Mouse (Mus musculus): ENCODE results near the gene Vps13a. TPM values are rescaled to one million over a fixed set of nuclear protein-coding genes. Genes with fewer than 3 reads are reported as not detected.

Vps13a gene
- polyA plus RNA-seq, 1 experiment from 2014 or later: 7.9 TPM

DNA sequence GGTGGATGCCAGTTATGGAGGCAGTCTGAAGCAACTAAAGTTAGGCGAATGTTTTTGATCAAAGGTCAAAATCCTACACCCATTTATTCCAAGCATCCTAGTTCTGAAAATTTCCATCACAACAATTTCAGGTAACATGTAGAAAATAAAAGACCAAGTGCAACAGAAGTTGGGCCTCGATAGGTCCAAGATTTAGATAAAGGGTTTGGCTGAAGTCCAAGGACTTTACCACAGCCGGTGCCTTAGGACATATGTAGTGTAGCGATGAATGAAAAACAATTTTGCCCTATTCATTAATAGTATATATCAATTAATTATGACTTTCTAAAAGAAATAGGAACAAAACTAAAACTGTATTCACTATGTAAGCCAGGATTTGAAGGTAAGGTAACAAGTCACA, 157.6 kb downstream of the Vps13a start:
- H3K4me3 ChIP-seq (replicated peaks): no peak overlapping the region
- H3K4me2 ChIP-seq: no peak overlapping the region
- H3K36me3 ChIP-seq: no peaks in the 10 kb centered on the region
- H3K27ac ChIP-seq: no peak overlapping the region
- H3K9ac ChIP-seq (replicated peaks): no peak overlapping the region
- H3K9me3 ChIP-seq: no peaks in the 10 kb centered on the region
- H3K27me3 ChIP-seq: no peaks in the 10 kb centered on the region
- ATAC-seq (ENCODE audit: insufficient number of reproducible peaks, insufficient read depth, low FRiP score, low TSS enrichment, low read depth): no peak
- H3K4me1 ChIP-seq (replicated peaks): no peaks in the 10 kb centered on the region; the same call in 1 of the 2 replicates
- 90% methylated on average over 4 of the region's 4 CpGs for WGBS

DNA sequence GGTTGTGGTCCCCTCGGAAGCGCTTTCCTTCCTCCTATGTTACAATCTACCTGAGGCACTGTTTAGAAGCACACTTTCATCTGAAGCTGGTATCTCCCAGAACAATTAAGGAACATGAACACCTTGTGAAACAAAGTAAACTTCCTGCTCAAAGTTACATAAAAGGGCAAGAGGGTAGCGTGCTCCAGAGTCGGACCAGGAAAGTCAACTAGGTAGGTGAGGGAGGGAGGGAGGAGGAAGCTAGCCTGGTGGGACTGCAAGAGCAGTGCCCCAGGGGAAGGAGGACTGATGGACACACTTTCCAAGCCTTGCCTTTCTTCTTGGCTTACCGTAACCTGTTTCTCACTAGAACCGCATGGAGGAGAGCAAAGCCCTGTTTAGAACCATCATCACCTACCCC, 173.1 kb downstream of the Vps13a start:
- Histone ChIP-seq H3K9ac (replicated peaks) (no peak overlapping the region), H3K9me3 (no peaks in the 10 kb centered on the region), H3K27ac (no peak overlapping the region), H3K4me1 (replicated peaks) (no peaks in the 10 kb centered on the region), H3K4me3 (replicated peaks) (no peak overlapping the region), H3K27me3 (no peaks in the 10 kb centered on the region), H3K4me2 (no peak overlapping the region), H3K36me3 (no peaks in the 10 kb centered on the region)
- no peak for ATAC-seq (ENCODE audit: insufficient number of reproducible peaks, insufficient read depth, low FRiP score, low TSS enrichment, low read depth)
- WGBS: 84% methylated on average over 6 of the region's 6 CpGs

DNA sequence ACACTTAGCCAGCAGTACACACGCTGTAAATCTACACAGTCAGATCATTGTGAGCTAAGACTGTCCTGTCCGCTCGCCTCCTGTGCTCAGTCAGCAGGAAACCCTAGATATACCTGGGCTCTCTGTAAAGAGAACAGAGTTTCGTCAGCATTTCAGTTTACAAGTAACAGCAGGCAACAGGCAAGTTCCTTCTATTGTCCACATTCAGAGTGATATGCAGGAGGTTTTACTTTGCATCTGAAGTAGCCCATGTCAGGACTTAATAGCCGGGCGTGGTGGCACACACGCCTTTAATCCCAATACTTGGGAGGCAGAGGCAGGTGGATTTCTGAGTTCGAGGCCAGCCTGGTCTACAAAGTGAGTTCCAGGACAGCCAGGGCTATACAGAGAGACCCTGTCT, 178.7 kb downstream of the Vps13a start:
- no peak overlapping the region for H3K27ac ChIP-seq
- peaks cover 3% of the 10 kb centered on the region; the same call in 1 of the 2 replicates for H3K27me3 ChIP-seq
- WGBS: 85% methylated on average over 8 of the region's 8 CpGs
- H3K36me3 ChIP-seq: no peaks in the 10 kb centered on the region
- H3K4me3 ChIP-seq (replicated peaks): no peak overlapping the region
- no peak overlapping the region for H3K9ac ChIP-seq (replicated peaks)
- peaks cover 8% of the 10 kb centered on the region for H3K4me1 ChIP-seq (replicated peaks)
- no peak for ATAC-seq (ENCODE audit: insufficient number of reproducible peaks, insufficient read depth, low FRiP score, low TSS enrichment, low read depth)
- H3K9me3 ChIP-seq: no peaks in the 10 kb centered on the region
- H3K4me2 ChIP-seq: no peak overlapping the region

DNA sequence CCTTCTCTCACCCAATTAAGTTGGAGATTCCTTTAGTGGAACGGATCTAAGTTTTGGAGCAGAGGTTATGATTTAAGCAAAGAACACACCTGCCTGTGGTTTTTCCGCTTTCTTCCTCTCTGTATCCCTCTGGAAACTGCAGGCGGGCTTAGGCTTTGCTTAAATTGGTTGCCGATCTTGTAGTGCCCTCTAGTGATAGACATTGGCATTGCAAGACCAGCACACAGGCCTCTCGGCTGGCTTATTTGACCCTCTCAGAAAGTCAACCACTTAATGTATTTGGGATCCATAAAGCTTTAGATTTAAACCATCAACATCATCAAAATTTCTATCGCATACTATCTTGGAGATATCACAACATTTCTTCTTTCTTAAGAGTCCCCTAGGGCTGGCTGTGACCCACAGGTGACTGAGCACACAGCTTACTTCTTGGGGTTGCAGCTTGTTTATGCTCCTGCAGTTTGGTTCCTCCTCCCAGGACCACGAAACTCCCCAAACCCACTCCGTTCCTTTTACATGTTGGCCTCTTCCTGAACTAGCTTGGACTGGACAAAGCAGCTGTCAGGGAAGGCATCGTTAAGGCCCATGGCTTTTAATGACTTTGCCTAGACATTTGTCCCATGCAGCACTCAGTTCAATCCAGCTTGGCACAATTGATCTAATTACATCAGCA, 181.3 kb downstream of the Vps13a start:
- Histone ChIP-seq H3K36me3 (no peaks in the 10 kb centered on the region), H3K4me2 (peak overlapping the region; percentile 40), H3K4me3 (replicated peaks) (no peak overlapping the region), H3K27me3 (peaks cover 3% of the 10 kb centered on the region; the same call in 1 of the 2 replicates), H3K27ac (no peak overlapping the region), H3K9ac (replicated peaks) (no peak overlapping the region; the same call in 1 of the 2 replicates), H3K4me1 (replicated peaks) (peaks cover 8% of the 10 kb centered on the region), H3K9me3 (no peaks in the 10 kb centered on the region)
- peak; percentile 55; the same call in 1 of the 2 replicates for ATAC-seq (ENCODE audit: insufficient number of reproducible peaks, insufficient read depth, low FRiP score, low TSS enrichment, low read depth)
- WGBS: 15% methylated on average over 9 of the region's 9 CpGs

DNA sequence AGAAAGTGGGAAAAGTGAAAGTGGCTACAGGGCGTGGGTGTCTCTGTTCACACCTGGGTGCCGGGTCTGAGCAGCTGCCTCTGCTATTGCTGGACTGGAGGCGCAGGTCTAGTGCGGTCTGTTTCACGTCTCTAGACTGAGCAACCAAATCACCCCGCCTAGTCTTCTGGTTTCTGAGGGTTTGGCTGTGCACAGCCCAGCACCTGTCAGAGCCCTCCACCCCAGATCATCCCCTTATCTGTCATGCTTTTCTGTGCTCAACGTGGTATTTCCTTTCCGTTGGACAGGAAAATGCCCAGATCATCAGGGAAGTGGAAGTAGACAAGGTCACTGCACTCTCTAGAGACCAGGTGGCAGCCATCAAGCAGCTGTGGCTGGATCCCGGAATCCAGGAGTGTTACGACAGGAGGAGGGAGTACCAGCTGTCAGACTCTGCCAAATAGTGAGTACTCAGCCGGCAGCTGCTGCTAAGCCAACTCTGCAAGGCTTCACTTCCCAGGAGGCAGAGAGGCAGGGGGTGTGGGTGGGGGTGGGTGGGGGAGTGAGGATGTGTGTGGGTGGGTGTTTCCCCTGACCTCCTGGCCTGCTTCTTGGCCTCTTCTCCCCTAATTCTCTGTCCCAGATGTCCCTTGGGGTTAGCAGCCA, 182.0 kb downstream of the Vps13a start:
- H3K4me3 ChIP-seq (replicated peaks): no peak overlapping the region
- H3K4me1 ChIP-seq (replicated peaks): peaks cover 8% of the 10 kb centered on the region
- H3K27me3 ChIP-seq: peaks cover 3% of the 10 kb centered on the region; the same call in 1 of the 2 replicates
- H3K4me2 ChIP-seq: peak overlapping the region; percentile 40
- H3K36me3 ChIP-seq: no peaks in the 10 kb centered on the region
- no peak overlapping the region for H3K9ac ChIP-seq (replicated peaks)
- peak; percentile 70 for ATAC-seq (ENCODE audit: insufficient number of reproducible peaks, insufficient read depth, low FRiP score, low TSS enrichment, low read depth)
- WGBS: 35% methylated on average over 11 of the region's 11 CpGs
- no peaks in the 10 kb centered on the region for H3K9me3 ChIP-seq
- H3K27ac ChIP-seq: no peak overlapping the region

DNA sequence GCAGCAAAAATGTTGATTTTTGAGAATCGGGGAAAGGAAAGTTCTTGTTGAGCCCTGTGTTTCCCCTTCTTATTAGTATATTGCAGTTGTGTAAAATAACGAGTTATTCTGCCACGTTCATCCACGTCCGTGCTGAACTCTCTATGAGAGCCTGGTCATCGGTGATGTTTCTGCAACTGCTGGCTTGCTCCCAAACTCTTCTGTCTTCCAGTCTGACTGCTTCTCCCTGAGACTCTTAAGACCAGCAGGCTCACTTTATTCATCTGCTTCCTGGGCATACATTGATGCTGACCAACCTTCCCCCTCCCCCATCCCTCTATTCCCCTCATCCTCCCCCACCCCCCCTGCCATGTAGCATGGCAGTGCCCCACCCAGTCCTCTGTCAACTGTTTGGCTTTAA, 183.5 kb downstream of the Vps13a start:
- Histone ChIP-seq H3K4me2 (no peak overlapping the region), H3K27ac (no peak overlapping the region), H3K9me3 (no peaks in the 10 kb centered on the region), H3K27me3 (peaks cover 3% of the 10 kb centered on the region; the same call in 1 of the 2 replicates), H3K4me1 (replicated peaks) (peaks cover 8% of the 10 kb centered on the region), H3K36me3 (no peaks in the 10 kb centered on the region), H3K4me3 (replicated peaks) (no peak overlapping the region), H3K9ac (replicated peaks) (no peak overlapping the region)
- ATAC-seq (ENCODE audit: insufficient number of reproducible peaks, insufficient read depth, low FRiP score, low TSS enrichment, low read depth): no peak
- WGBS: 85% methylated on average over 6 of the region's 6 CpGs

DNA sequence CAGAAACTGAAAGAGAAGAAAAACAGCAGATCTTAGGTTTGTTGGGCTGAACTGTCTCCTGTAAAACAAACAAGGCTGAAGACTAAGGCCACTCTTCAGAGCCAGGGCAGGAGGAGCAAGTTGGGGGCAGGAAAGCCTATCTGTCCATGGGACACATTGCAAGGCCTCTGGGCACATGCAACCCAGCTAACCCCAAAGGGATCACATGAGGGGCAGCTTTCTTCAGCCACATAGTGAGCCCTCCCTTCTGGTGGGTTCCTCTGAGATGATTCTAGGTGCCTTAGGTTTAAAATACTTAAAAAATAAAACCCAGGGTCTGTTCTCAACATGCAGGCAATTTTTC, 186.8 kb downstream of the Vps13a start:
- H3K4me2 ChIP-seq: no peak overlapping the region
- ATAC-seq (ENCODE audit: insufficient number of reproducible peaks, insufficient read depth, low FRiP score, low TSS enrichment, low read depth): no peak
- H3K9me3 ChIP-seq: no peaks in the 10 kb centered on the region
- no peaks in the 10 kb centered on the region for H3K36me3 ChIP-seq
- H3K27me3 ChIP-seq: peaks cover 3% of the 10 kb centered on the region; the same call in 1 of the 2 replicates
- H3K9ac ChIP-seq (replicated peaks): no peak overlapping the region
- H3K4me3 ChIP-seq (replicated peaks): no peak overlapping the region
- H3K27ac ChIP-seq: no peak overlapping the region
- H3K4me1 ChIP-seq (replicated peaks): peaks cover 5% of the 10 kb centered on the region

DNA sequence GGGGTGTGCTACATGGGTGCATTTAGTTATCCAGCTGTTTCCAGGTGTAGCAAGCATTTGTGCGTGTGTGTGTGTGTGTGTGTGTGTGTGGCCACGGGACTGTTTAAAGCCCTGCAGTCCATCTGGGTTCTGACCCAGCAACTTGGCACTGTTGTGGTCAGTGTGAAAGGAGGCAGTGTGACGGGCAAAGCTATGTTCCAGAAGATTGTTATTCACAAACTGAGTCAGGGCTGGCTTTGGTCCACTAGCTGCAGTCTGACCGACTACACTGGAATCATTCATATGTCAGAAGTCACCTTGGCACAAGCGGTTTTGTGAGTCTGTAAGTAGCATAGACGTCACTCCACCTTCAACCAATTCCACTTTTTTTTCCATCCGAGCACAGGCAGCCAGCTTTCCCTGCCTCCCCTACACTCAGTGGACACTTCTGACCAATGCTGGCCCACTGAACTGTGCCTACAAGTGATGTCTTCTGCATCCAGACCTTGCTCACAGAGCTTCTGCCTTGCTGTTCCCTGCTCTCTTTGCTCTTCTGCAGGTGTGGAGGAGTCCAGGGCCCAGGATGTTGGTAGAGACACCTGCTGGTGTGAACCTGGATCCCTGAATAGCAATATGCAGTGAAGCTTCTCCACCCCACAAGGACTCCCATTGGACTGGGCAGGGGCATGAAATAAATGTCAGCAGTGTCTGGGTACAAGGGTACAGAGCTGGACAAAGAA, 187.3 kb downstream of the Vps13a start:
- no peaks in the 10 kb centered on the region for H3K4me1 ChIP-seq (replicated peaks)
- no peaks in the 10 kb centered on the region for H3K9me3 ChIP-seq
- no peak overlapping the region for H3K9ac ChIP-seq (replicated peaks)
- ATAC-seq (ENCODE audit: insufficient number of reproducible peaks, insufficient read depth, low FRiP score, low TSS enrichment, low read depth): no peak
- H3K27me3 ChIP-seq: peaks cover under 1% of the 10 kb centered on the region; the same call in 1 of the 2 replicates
- 78% methylated on average over 7 of the region's 7 CpGs for WGBS
- no peak overlapping the region for H3K27ac ChIP-seq
- H3K4me3 ChIP-seq (replicated peaks): no peak overlapping the region
- H3K36me3 ChIP-seq: no peaks in the 10 kb centered on the region
- no peak overlapping the region for H3K4me2 ChIP-seq

DNA sequence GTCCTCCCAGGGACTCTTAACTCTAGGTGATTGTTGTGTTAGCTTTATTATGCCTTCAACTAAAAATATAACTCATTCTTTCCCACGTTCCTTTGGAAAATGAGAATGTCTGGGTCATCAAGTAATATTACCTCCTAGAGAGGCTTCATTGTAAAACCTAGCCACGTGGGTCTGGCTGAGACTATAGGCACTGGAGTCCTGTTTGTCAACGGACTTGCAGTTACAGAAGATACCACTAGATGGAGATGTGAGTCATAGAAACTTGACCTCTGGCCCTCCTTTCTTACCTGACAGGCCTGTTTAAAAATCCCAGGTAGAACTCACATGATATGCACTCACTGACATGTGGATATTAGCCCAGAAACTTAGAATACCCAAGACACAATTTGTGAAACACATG, 195.4 kb downstream of the Vps13a start:
- peaks cover 6% of the 10 kb centered on the region; the same call in 1 of the 2 replicates for H3K9me3 ChIP-seq
- 7% methylated on average over 3 of the region's 3 CpGs for WGBS
- H3K4me2 ChIP-seq: no peak overlapping the region
- H3K36me3 ChIP-seq: no peaks in the 10 kb centered on the region
- H3K4me3 ChIP-seq (replicated peaks): no peak overlapping the region
- no peak overlapping the region for H3K9ac ChIP-seq (replicated peaks)
- no peak for ATAC-seq (ENCODE audit: insufficient number of reproducible peaks, insufficient read depth, low FRiP score, low TSS enrichment, low read depth)
- H3K27me3 ChIP-seq: no peaks in the 10 kb centered on the region
- H3K27ac ChIP-seq: no peak overlapping the region
- H3K4me1 ChIP-seq (replicated peaks): peaks cover 11% of the 10 kb centered on the region

DNA sequence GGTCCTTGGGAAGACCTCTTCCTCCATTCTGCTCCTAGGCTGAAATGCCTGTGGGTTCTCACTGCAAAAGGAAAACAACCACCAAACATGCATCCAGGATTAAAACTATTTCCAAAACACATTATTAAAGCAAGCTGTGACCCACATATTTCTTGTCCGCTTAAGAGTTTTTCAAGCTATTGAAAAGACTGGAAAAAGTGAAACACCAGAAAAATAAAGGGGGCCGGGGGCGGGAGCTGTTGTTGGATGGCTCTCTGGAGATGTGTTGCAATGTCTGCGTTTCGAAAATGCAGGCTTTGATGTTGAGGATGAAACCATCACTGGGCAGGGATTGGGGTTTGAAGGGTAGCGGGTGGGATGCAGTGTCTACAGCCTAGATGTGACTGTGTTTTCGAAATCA, 196.2 kb downstream of the Vps13a start:
- H3K27ac ChIP-seq: no peak overlapping the region
- peaks cover 11% of the 10 kb centered on the region for H3K4me1 ChIP-seq (replicated peaks)
- no peaks in the 10 kb centered on the region for H3K27me3 ChIP-seq
- H3K9me3 ChIP-seq: peaks cover 6% of the 10 kb centered on the region; the same call in 1 of the 2 replicates
- ATAC-seq (ENCODE audit: insufficient number of reproducible peaks, insufficient read depth, low FRiP score, low TSS enrichment, low read depth): no peak
- no peak overlapping the region for H3K4me2 ChIP-seq
- H3K4me3 ChIP-seq (replicated peaks): no peak overlapping the region
- 86% methylated on average over 7 of the region's 7 CpGs for WGBS
- H3K9ac ChIP-seq (replicated peaks): no peak overlapping the region
- no peaks in the 10 kb centered on the region for H3K36me3 ChIP-seq

DNA sequence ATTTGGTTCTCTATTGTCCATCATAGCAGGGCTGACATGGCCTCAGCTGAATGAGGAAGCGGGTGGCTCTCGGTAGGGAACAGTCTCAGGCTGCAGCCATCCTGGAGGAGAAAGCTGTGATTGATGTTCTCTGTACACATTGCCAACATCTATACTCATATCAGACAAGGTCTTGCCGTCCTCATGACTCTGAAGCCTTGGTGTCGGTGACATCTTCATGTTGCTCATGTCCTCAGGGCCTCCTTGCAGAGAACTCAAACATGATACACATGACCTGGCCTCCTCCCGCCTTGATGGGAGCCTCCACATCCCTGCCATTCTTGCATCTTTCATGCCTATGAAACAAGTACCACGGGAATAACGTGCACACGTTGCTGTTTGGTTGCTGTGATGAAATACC, 200.2 kb downstream of the Vps13a start:
- no peaks in the 10 kb centered on the region for H3K36me3 ChIP-seq
- H3K27ac ChIP-seq: no peak overlapping the region
- WGBS: 88% methylated on average over 8 of the region's 8 CpGs
- no peaks in the 10 kb centered on the region for H3K27me3 ChIP-seq
- H3K4me3 ChIP-seq (replicated peaks): no peak overlapping the region
- no peak overlapping the region for H3K9ac ChIP-seq (replicated peaks)
- peaks cover 11% of the 10 kb centered on the region for H3K4me1 ChIP-seq (replicated peaks)
- H3K9me3 ChIP-seq: peaks cover 6% of the 10 kb centered on the region; the same call in 1 of the 2 replicates
- no peak for ATAC-seq (ENCODE audit: insufficient number of reproducible peaks, insufficient read depth, low FRiP score, low TSS enrichment, low read depth)
- H3K4me2 ChIP-seq: no peak overlapping the region

All from limb, embryonic 12.5 days (tissue).